Comparison of ENCODE assay signal across 10 mouse cellular contexts in the genomic region with DNA sequence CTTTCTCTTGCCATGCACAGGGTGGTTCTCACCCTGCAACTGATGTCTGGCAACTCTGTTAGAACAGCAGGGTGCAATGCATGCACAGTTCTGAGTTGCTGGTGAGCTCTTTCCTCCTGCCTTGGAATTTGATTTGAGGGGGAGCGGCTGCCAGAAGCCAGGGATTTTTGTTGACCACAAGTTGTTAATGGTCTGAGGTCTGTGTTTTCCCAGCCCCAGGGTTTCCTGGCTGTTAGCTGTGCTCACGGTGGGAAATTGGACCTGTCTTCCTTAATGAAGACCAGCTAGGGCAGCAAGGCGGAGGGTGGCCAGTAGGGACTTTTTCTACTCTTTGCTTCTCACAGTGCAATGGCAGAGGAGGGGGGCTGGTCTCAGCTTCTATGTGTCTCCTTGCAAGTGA. TPM values are rescaled to one million over a fixed set of nuclear protein-coding genes. Genes with fewer than 3 reads are reported as not detected.
DNase-seq lines count a peak whose midpoint lies in the region; ATAC-seq lines count a peak whose summit lies in the region.
"Had no signal": no experiment of that assay in that cellular context is flagged by ENCODE, and none has a peak within 500 bp of the region (broad histone marks: within the 10 kb centered on the region; RNA-seq: fewer than 3 reads in every experiment).

No protein-coding gene starts in this region.

- peaks cover 50% of the 10 kb centered on the region for H3K4me1 ChIP-seq in kidney, embryonic 15.5 days
- peaks cover 11% of the 10 kb centered on the region for H3K4me1 ChIP-seq in midbrain, embryonic 16.5 days (ENCODE audit: control insufficient read depth, insufficient read depth, low read length)

- DNase-seq in kidney, adult 8-10 months = no peak
- DNase-seq in embryo, embryonic 11 days = peak; percentile 72
- DNase-seq in forelimb bud, embryonic 11.5 days (ENCODE audit: low read depth, low spot score) = peak; percentile 85
- DNase-seq in adipocyte (ENCODE audit: low spot score) = no peak
- no peak for DNase-seq in thymus, postnatal 10 days (ENCODE audit: low spot score in 2 of 2)
- no peak for DNase-seq in gastrocnemius, adult 8-10 months (ENCODE audit: low spot score in 2 of 2)
- DNase-seq: heart, adult 18-20 months had no signal

- H3K4me2 ChIP-seq in kidney, embryonic 15.5 days = no peak overlapping the region
- H3K4me2 ChIP-seq in midbrain, embryonic 16.5 days (ENCODE audit: low read length) = no peak overlapping the region
- H3K4me2 ChIP-seq: neural tube, embryonic 12.5 days had no signal

- peak overlapping the region; percentile 66 for H3K27ac ChIP-seq in kidney, embryonic 15.5 days
- H3K27ac ChIP-seq in midbrain, embryonic 16.5 days (ENCODE audit: low read length) = no peak overlapping the region
- H3K27ac ChIP-seq: neural tube, embryonic 12.5 days had no signal

- H3K36me3 ChIP-seq in kidney, embryonic 15.5 days = peaks cover 8% of the 10 kb centered on the region; the same call in 1 of the 2 replicates
- no peaks in the 10 kb centered on the region for H3K36me3 ChIP-seq in midbrain, embryonic 16.5 days (ENCODE audit: control insufficient read depth, insufficient read depth, low read length)

- 25% methylated on average over 3 of the region's 3 CpGs for WGBS in kidney, embryonic 15.5 days
- WGBS in midbrain, embryonic 16.5 days = 36% methylated on average over 3 of the region's 3 CpGs

- no peak overlapping the region for H3K9ac ChIP-seq in kidney, embryonic 15.5 days
- no peak overlapping the region for H3K9ac ChIP-seq in midbrain, embryonic 16.5 days (ENCODE audit: low read depth, low read length)
- H3K9ac ChIP-seq: neural tube, embryonic 12.5 days had no signal

- 0 out of 2 replicates have a peak, but pooled peaks have one; percentile 19 for ATAC-seq in kidney, embryonic 15.5 days (replicated peaks; ENCODE audit: low FRiP score)
- ATAC-seq in midbrain, embryonic 16.5 days = 0 out of 2 replicates have a peak, but pooled peaks have one; percentile 18

- H3K27me3 ChIP-seq in kidney, embryonic 15.5 days = no peaks in the 10 kb centered on the region
- no peaks in the 10 kb centered on the region for H3K27me3 ChIP-seq in midbrain, embryonic 16.5 days (ENCODE audit: control insufficient read depth, insufficient read depth, low read depth, low read length)
- H3K27me3 ChIP-seq: neural tube, embryonic 12.5 days had no signal

- no peak overlapping the region for H3K4me3 ChIP-seq in kidney, embryonic 15.5 days (replicated peaks)
- no peak overlapping the region for H3K4me3 ChIP-seq in midbrain, embryonic 16.5 days (ENCODE audit: low read depth, low read length)
- H3K4me3 ChIP-seq: neural tube, embryonic 12.5 days had no signal

- no peaks in the 10 kb centered on the region for H3K9me3 ChIP-seq in kidney, embryonic 15.5 days (replicated peaks)
- H3K9me3 ChIP-seq in midbrain, embryonic 16.5 days (replicated peaks; ENCODE audit: control insufficient read depth, low read length, poor library complexity, severe bottlenecking) = no peaks in the 10 kb centered on the region
- H3K9me3 ChIP-seq: neural tube, embryonic 12.5 days had no signal

RNA-seq across cellular contexts. Expression of a gene that starts 45.7 kb away (rescaled TPM):
- polyA plus RNA-seq in kidney, embryonic 15.5 days (2015; fragmentation: Nextera tagmentation; extraction: Ambion mirVana) = 51.0 and 62.1 TPM in 2 replicates
- polyA plus RNA-seq in midbrain, embryonic 16.5 days (2015; fragmentation: Nextera tagmentation; extraction: Ambion mirVana) = 5.9 and 6.4 TPM in 2 replicates
- 1 to 10 TPM; 5.5 to 9.9 (median 7.8) TPM for total RNA-seq in gastrocnemius, adult 8-10 months (2022)

Comparison
In these comparisons a context has a peak if more than half of its experiments do, and no peak if none do; other contexts are left out.
1. DNase-seq: peak in embryo, embryonic 11 days (single experiment) and forelimb bud, embryonic 11.5 days (single experiment); none in kidney, adult 8-10 months (0 of 2), adipocyte (single experiment), thymus, postnatal 10 days (0 of 2) and gastrocnemius, adult 8-10 months (0 of 2).